Mouse (Mus musculus): ENCODE measurements around the gene Atp6v0a1. TPM values are rescaled to one million over a fixed set of nuclear protein-coding genes. Genes with fewer than 3 reads are reported as not detected.
A peak's percentile ranks its signal among the peaks of the same experiment; 100 is the strongest.

Gene Atp6v0a1
- polyA plus RNA-seq, 1 experiment = 61.5 TPM

- Histone ChIP-seq H3K4me1 (ENCODE audit: control insufficient read depth, insufficient read depth, low read length) (no peaks in the 10 kb centered on the region), H3K27ac (ENCODE audit: control insufficient read depth, insufficient read depth, low read depth, low read length, poor library complexity) (no peak overlapping the region), H3K4me3 (replicated peaks; ENCODE audit: control insufficient read depth, low read depth, low read length) (no peak overlapping the region)
- 95% methylated on average over 8 of the region's 8 CpGs for WGBS
- TF ChIP-seq CTCF (IDR thresholded peaks at IDR 0.05; ENCODE audit: control insufficient read depth, insufficient read depth, low read length) (no peak), POLR2A (IDR thresholded peaks at IDR 0.05; ENCODE audit: borderline replicate concordance, control insufficient read depth, low read depth, low read length) (no peak)
Measured at GRCm38 (mm10) chr11:101034614-101035327, 25.5 kb downstream of the Atp6v0a1 start.

DNA sequence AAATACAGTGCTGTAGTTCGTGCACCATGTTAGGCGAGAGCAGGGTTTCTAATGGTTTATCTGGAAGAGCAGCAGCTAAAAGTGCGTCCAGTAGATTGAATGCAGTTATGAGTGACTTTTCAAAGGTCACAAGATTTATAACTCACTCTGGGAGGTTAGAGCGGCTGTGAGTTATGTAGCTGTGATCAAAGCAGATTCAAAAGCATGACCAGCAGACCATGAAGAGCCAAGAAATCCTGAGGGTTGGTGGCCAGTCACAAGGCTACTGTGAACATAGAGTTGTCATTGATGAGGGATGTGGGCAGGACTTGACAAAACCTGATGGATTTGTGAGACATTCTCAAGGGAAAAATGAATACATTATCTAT lies 26.1 kb downstream of the Atp6v0a1 start:
- WGBS = 90% methylated on average over 4 of the region's 4 CpGs
- Histone ChIP-seq H3K4me3 (replicated peaks; ENCODE audit: control insufficient read depth, low read depth, low read length) (no peak overlapping the region), H3K27ac (ENCODE audit: control insufficient read depth, insufficient read depth, low read depth, low read length, poor library complexity) (no peak overlapping the region), H3K4me1 (ENCODE audit: control insufficient read depth, insufficient read depth, low read length) (no peaks in the 10 kb centered on the region)
- TF ChIP-seq CTCF (IDR thresholded peaks at IDR 0.05; ENCODE audit: control insufficient read depth, insufficient read depth, low read length) (no peak), POLR2A (IDR thresholded peaks at IDR 0.05; ENCODE audit: borderline replicate concordance, control insufficient read depth, low read depth, low read length) (no peak)

- no peak overlapping the region for H3K27ac ChIP-seq (ENCODE audit: control insufficient read depth, insufficient read depth, low read depth, low read length, poor library complexity)
- no peak overlapping the region for H3K4me3 ChIP-seq (replicated peaks; ENCODE audit: control insufficient read depth, low read depth, low read length)
- no peak for TF ChIP-seq POLR2A (IDR thresholded peaks at IDR 0.05; ENCODE audit: borderline replicate concordance, control insufficient read depth, low read depth, low read length)
- no peak for TF ChIP-seq CTCF (IDR thresholded peaks at IDR 0.05; ENCODE audit: control insufficient read depth, insufficient read depth, low read length)
- WGBS = 94% methylated on average over 10 of the region's 10 CpGs
- H3K4me1 ChIP-seq (ENCODE audit: control insufficient read depth, insufficient read depth, low read length) = no peaks in the 10 kb centered on the region
Measured at GRCm38 (mm10) chr11:101037795-101038194, 28.5 kb downstream of the Atp6v0a1 start.

DNA sequence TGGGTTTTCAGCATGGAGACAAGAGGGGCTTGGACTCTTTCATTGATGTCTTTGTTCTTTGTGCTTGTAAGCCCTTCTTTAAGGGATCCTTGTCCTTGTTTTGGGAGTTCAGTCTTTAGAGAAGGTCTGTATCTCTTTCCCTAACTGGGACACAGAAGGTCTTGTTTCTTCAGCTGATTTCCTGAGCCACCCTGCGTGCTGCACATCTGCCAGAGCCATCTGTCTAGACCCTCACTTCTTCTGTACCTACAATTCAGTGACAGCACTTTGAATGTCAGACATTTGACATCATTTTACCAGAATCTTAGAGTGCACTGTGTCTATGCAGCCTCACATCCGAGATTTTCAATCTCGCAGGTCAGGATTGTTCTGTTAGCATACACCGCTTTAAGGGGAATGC lies 36.6 kb downstream of the Atp6v0a1 start:
- no peak overlapping the region for H3K27ac ChIP-seq (ENCODE audit: control insufficient read depth, insufficient read depth, low read depth, low read length, poor library complexity)

DNA sequence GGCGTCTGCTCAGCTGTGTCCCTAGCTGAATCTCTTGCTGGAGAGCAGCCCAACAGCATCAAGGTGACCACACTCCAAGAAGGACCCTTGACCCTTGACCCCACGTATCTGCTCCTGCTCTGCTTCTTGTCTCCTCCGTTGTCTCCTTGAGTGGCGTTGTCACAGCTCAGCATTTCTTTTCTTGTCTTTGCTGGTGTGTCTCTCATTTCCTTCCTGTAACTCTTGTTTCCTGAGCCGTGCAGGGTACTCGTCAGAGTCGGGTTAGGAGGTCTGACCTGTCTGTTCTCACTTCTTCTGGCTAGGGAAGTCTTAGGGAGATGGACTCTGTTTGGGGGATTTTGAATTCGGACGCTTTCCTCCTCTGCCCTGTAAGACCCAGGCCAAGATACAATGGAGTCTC lies 37.2 kb downstream of the Atp6v0a1 start:
- Histone ChIP-seq H3K4me1 (ENCODE audit: control insufficient read depth, insufficient read depth, low read length) (peaks cover 3% of the 10 kb centered on the region; the same call in 1 of the 2 replicates), H3K4me3 (replicated peaks; ENCODE audit: control insufficient read depth, low read depth, low read length) (no peak overlapping the region), H3K27ac (ENCODE audit: control insufficient read depth, insufficient read depth, low read depth, low read length, poor library complexity) (no peak overlapping the region)
- WGBS = 25% methylated on average over 9 of the region's 9 CpGs
- no peak for TF ChIP-seq CTCF (IDR thresholded peaks at IDR 0.05; ENCODE audit: control insufficient read depth, insufficient read depth, low read length)
- no peak for TF ChIP-seq POLR2A (IDR thresholded peaks at IDR 0.05; ENCODE audit: borderline replicate concordance, control insufficient read depth, low read depth, low read length)

More for the DNA sequence above, 36.6 kb downstream of the Atp6v0a1 start:
- H3K4me1 ChIP-seq (ENCODE audit: control insufficient read depth, insufficient read depth, low read length) = peaks cover under 1% of the 10 kb centered on the region; the same call in 1 of the 2 replicates
- TF ChIP-seq CTCF (IDR thresholded peaks at IDR 0.05; ENCODE audit: control insufficient read depth, insufficient read depth, low read length) (no peak), POLR2A (IDR thresholded peaks at IDR 0.05; ENCODE audit: borderline replicate concordance, control insufficient read depth, low read depth, low read length) (no peak)
- WGBS = 90% methylated on average over 4 of the region's 4 CpGs
- H3K4me3 ChIP-seq (replicated peaks; ENCODE audit: control insufficient read depth, low read depth, low read length) = no peak overlapping the region

- no peak overlapping the region for H3K4me3 ChIP-seq (replicated peaks; ENCODE audit: control insufficient read depth, low read depth, low read length)
- TF ChIP-seq CTCF (IDR thresholded peaks at IDR 0.05; ENCODE audit: control insufficient read depth, insufficient read depth, low read length) (no peak), POLR2A (IDR thresholded peaks at IDR 0.05; ENCODE audit: borderline replicate concordance, control insufficient read depth, low read depth, low read length) (no peak)
- H3K27ac ChIP-seq (ENCODE audit: control insufficient read depth, insufficient read depth, low read depth, low read length, poor library complexity) = no peak overlapping the region
- 48% methylated on average over 3 of the region's 3 CpGs for WGBS
- H3K4me1 ChIP-seq (ENCODE audit: control insufficient read depth, insufficient read depth, low read length) = peaks cover 4% of the 10 kb centered on the region; the same call in 1 of the 2 replicates
Measured at GRCm38 (mm10) chr11:101047502-101047901, 38.2 kb downstream of the Atp6v0a1 start.

GRCm38 (mm10) chr11:101050359-101050758 lies 41.1 kb downstream of the Atp6v0a1 start:
- WGBS = 90% methylated on average over 9 of the region's 9 CpGs
- TF ChIP-seq POLR2A (IDR thresholded peaks at IDR 0.05; ENCODE audit: borderline replicate concordance, control insufficient read depth, low read depth, low read length) (no peak), CTCF (IDR thresholded peaks at IDR 0.05; ENCODE audit: control insufficient read depth, insufficient read depth, low read length) (no peak)
- Histone ChIP-seq H3K4me3 (replicated peaks; ENCODE audit: control insufficient read depth, low read depth, low read length) (no peak overlapping the region), H3K27ac (ENCODE audit: control insufficient read depth, insufficient read depth, low read depth, low read length, poor library complexity) (no peak overlapping the region), H3K4me1 (ENCODE audit: control insufficient read depth, insufficient read depth, low read length) (peaks cover 4% of the 10 kb centered on the region)

DNA sequence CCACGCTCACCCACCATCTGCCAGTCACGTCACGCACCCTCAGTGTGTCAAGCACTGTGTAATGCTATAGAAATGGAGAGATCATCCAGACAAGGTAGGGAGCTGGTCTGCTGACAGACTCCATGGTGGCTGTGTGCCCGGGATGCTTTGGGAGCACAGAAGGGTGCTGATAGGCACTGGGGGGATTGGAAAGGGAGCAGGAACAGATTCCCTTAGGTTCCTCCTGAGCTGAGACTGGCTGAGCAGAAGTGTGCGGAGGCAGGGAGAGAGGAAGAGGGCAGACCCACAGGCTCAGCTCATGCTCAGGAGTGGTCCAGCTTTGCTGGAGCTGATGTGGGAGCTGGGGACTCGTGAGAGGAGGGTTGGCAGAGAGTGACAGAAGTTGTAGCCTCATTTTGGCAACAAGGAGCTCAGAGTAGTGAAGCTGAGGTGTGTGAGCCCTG lies 41.8 kb downstream of the Atp6v0a1 start:
- Histone ChIP-seq H3K27ac (ENCODE audit: control insufficient read depth, insufficient read depth, low read depth, low read length, poor library complexity) (peak overlapping the region; percentile 32; the same call in 1 of the 2 replicates), H3K4me1 (ENCODE audit: control insufficient read depth, insufficient read depth, low read length) (peaks cover 4% of the 10 kb centered on the region), H3K4me3 (replicated peaks; ENCODE audit: control insufficient read depth, low read depth, low read length) (no peak overlapping the region)
- WGBS = 90% methylated on average over 6 of the region's 6 CpGs
- TF ChIP-seq POLR2A (IDR thresholded peaks at IDR 0.05; ENCODE audit: borderline replicate concordance, control insufficient read depth, low read depth, low read length) = no peak
- TF ChIP-seq CTCF (IDR thresholded peaks at IDR 0.05; ENCODE audit: control insufficient read depth, insufficient read depth, low read length) = no peak
